Mouse (Mus musculus): ENCODE data around the gene Ldb2. TPM values are rescaled to one million over a fixed set of nuclear protein-coding genes. Genes with fewer than 3 reads are reported as not detected.

Gene Ldb2
- polyA plus RNA-seq, 1 experiment from 2014 or later = 14.4 TPM

- no peaks in the 10 kb centered on the region for H3K36me3 ChIP-seq (ENCODE audit: control insufficient read depth, insufficient read depth, low read length)
- H3K4me2 ChIP-seq (ENCODE audit: low read length) = no peak overlapping the region
- no peak overlapping the region for H3K27ac ChIP-seq (replicated peaks in 1 of 2; ENCODE audit: control insufficient read depth in 1 of 2, insufficient read depth in 1 of 2, low read depth in 2 of 2, low read length in 2 of 2)
- WGBS = 70% methylated on average over 4 of the region's 4 CpGs
- H3K4me1 ChIP-seq (ENCODE audit: control insufficient read depth in 2 of 2, insufficient read depth in 2 of 2, low read length in 2 of 2) = no peaks in the 10 kb centered on the region; a peak in 1 of 4 replicates
- no peaks in the 10 kb centered on the region for H3K27me3 ChIP-seq (ENCODE audit: control insufficient read depth, insufficient read depth, low read length)
- no peak for ATAC-seq (ENCODE audit: insufficient number of reproducible peaks, insufficient read depth, low FRiP score, low read depth)
- no peak overlapping the region for H3K9ac ChIP-seq (ENCODE audit: low read length)
- H3K4me3 ChIP-seq (ENCODE audit: control insufficient read depth in 1 of 2, insufficient read depth in 1 of 2, low read depth in 1 of 2, low read length in 2 of 2) = no peak overlapping the region
- no peaks in the 10 kb centered on the region for H3K9me3 ChIP-seq (ENCODE audit: control insufficient read depth, low read length)
Observed at GRCm38 (mm10) chr5:44714508-44714907, 85.0 kb downstream of the Ldb2 start.

GRCm38 (mm10) chr5:44713181-44713789 is 86.2 kb downstream of the Ldb2 start:
- Histone ChIP-seq H3K27me3 (ENCODE audit: control insufficient read depth, insufficient read depth, low read length) (no peaks in the 10 kb centered on the region), H3K36me3 (ENCODE audit: control insufficient read depth, insufficient read depth, low read length) (no peaks in the 10 kb centered on the region), H3K4me3 (ENCODE audit: control insufficient read depth in 1 of 2, insufficient read depth in 1 of 2, low read depth in 1 of 2, low read length in 2 of 2) (no peak overlapping the region), H3K9me3 (ENCODE audit: control insufficient read depth, low read length) (no peaks in the 10 kb centered on the region), H3K4me1 (ENCODE audit: control insufficient read depth in 2 of 2, insufficient read depth in 2 of 2, low read length in 2 of 2) (no peaks in the 10 kb centered on the region; a peak in 1 of 4 replicates), H3K4me2 (ENCODE audit: low read length) (no peak overlapping the region), H3K9ac (ENCODE audit: low read length) (no peak overlapping the region), H3K27ac (replicated peaks in 1 of 2; ENCODE audit: control insufficient read depth in 1 of 2, insufficient read depth in 1 of 2, low read depth in 2 of 2, low read length in 2 of 2) (no peak overlapping the region)
- WGBS = 59% methylated on average over 5 of the region's 5 CpGs
- ATAC-seq (ENCODE audit: insufficient number of reproducible peaks, insufficient read depth, low FRiP score, low read depth) = no peak

- 52% methylated on average over 5 of the region's 5 CpGs for WGBS
- no peaks in the 10 kb centered on the region for H3K9me3 ChIP-seq (ENCODE audit: control insufficient read depth, low read length)
- H3K4me1 ChIP-seq (ENCODE audit: control insufficient read depth in 2 of 2, insufficient read depth in 2 of 2, low read length in 2 of 2) = peaks cover 0 to 2% of the 10 kb centered on the region in 2 experiments; a peak in 2 of 4 replicates
- H3K27ac ChIP-seq (replicated peaks in 1 of 2; ENCODE audit: control insufficient read depth in 1 of 2, insufficient read depth in 1 of 2, low read depth in 2 of 2, low read length in 2 of 2) = no peak overlapping the region
- H3K36me3 ChIP-seq (ENCODE audit: control insufficient read depth, insufficient read depth, low read length) = no peaks in the 10 kb centered on the region
- no peaks in the 10 kb centered on the region for H3K27me3 ChIP-seq (ENCODE audit: control insufficient read depth, insufficient read depth, low read length)
- H3K9ac ChIP-seq (ENCODE audit: low read length) = no peak overlapping the region
- H3K4me2 ChIP-seq (ENCODE audit: low read length) = no peak overlapping the region
- ATAC-seq (ENCODE audit: insufficient number of reproducible peaks, insufficient read depth, low FRiP score, low read depth) = no peak
- H3K4me3 ChIP-seq (ENCODE audit: control insufficient read depth in 1 of 2, insufficient read depth in 1 of 2, low read depth in 1 of 2, low read length in 2 of 2) = no peak overlapping the region
Observed at GRCm38 (mm10) chr5:44711211-44711610, 88.3 kb downstream of the Ldb2 start.

GRCm38 (mm10) chr5:44710132-44710871 is 89.2 kb downstream of the Ldb2 start:
- no peak overlapping the region for H3K4me3 ChIP-seq (ENCODE audit: control insufficient read depth in 1 of 2, insufficient read depth in 1 of 2, low read depth in 1 of 2, low read length in 2 of 2)
- no peak overlapping the region for H3K9ac ChIP-seq (ENCODE audit: low read length)
- 59% methylated on average over 4 of the region's 4 CpGs for WGBS
- H3K27me3 ChIP-seq (ENCODE audit: control insufficient read depth, insufficient read depth, low read length) = no peaks in the 10 kb centered on the region
- no peaks in the 10 kb centered on the region for H3K36me3 ChIP-seq (ENCODE audit: control insufficient read depth, insufficient read depth, low read length)
- no peak overlapping the region for H3K27ac ChIP-seq (replicated peaks in 1 of 2; ENCODE audit: control insufficient read depth in 1 of 2, insufficient read depth in 1 of 2, low read depth in 2 of 2, low read length in 2 of 2)
- no peaks in the 10 kb centered on the region for H3K9me3 ChIP-seq (ENCODE audit: control insufficient read depth, low read length)
- no peak overlapping the region for H3K4me2 ChIP-seq (ENCODE audit: low read length)
- peaks cover 0 to 2% of the 10 kb centered on the region in 2 experiments; a peak in 2 of 4 replicates for H3K4me1 ChIP-seq (ENCODE audit: control insufficient read depth in 2 of 2, insufficient read depth in 2 of 2, low read length in 2 of 2)
- no peak for ATAC-seq (ENCODE audit: insufficient number of reproducible peaks, insufficient read depth, low FRiP score, low read depth)

- no peaks in the 10 kb centered on the region for H3K36me3 ChIP-seq (ENCODE audit: control insufficient read depth, insufficient read depth, low read length)
Observed at GRCm38 (mm10) chr5:44709276-44709675, 90.2 kb downstream of the Ldb2 start.

GRCm38 (mm10) chr5:44707946-44708345 is 91.5 kb downstream of the Ldb2 start:
- ATAC-seq (ENCODE audit: insufficient number of reproducible peaks, insufficient read depth, low FRiP score, low read depth) = no peak
- no peaks in the 10 kb centered on the region for H3K27me3 ChIP-seq (ENCODE audit: control insufficient read depth, insufficient read depth, low read length)
- whole genome bisulfite sequencing = 74% methylated on average over 3 of the region's 3 CpGs
- no peak overlapping the region for H3K9ac ChIP-seq (ENCODE audit: low read length)
- no peaks in the 10 kb centered on the region for H3K36me3 ChIP-seq (ENCODE audit: control insufficient read depth, insufficient read depth, low read length)
- no peak overlapping the region for H3K4me2 ChIP-seq (ENCODE audit: low read length)
- no peaks in the 10 kb centered on the region for H3K9me3 ChIP-seq (ENCODE audit: control insufficient read depth, low read length)
- peaks cover 0 to 2% of the 10 kb centered on the region in 2 experiments; a peak in 2 of 4 replicates for H3K4me1 ChIP-seq (ENCODE audit: control insufficient read depth in 2 of 2, insufficient read depth in 2 of 2, low read length in 2 of 2)
- no peak overlapping the region for H3K4me3 ChIP-seq (ENCODE audit: control insufficient read depth in 1 of 2, insufficient read depth in 1 of 2, low read depth in 1 of 2, low read length in 2 of 2)
- H3K27ac ChIP-seq (replicated peaks in 1 of 2; ENCODE audit: control insufficient read depth in 1 of 2, insufficient read depth in 1 of 2, low read depth in 2 of 2, low read length in 2 of 2) = peak overlapping the region; percentile 49 to 70; a peak in 3 of 4 replicates

More at GRCm38 (mm10) chr5:44709276-44709675, 90.2 kb downstream of the Ldb2 start:
- no peak overlapping the region for H3K4me3 ChIP-seq (ENCODE audit: control insufficient read depth in 1 of 2, insufficient read depth in 1 of 2, low read depth in 1 of 2, low read length in 2 of 2)
- no peaks in the 10 kb centered on the region for H3K27me3 ChIP-seq (ENCODE audit: control insufficient read depth, insufficient read depth, low read length)
- no peak for ATAC-seq (ENCODE audit: insufficient number of reproducible peaks, insufficient read depth, low FRiP score, low read depth)
- no peak overlapping the region for H3K9ac ChIP-seq (ENCODE audit: low read length)
- H3K27ac ChIP-seq (replicated peaks in 1 of 2; ENCODE audit: control insufficient read depth in 1 of 2, insufficient read depth in 1 of 2, low read depth in 2 of 2, low read length in 2 of 2) = no peak overlapping the region; a peak in 1 of 4 replicates
- 60% methylated on average over 2 of the region's 2 CpGs for WGBS
- H3K9me3 ChIP-seq (ENCODE audit: control insufficient read depth, low read length) = no peaks in the 10 kb centered on the region
- H3K4me1 ChIP-seq (ENCODE audit: control insufficient read depth in 2 of 2, insufficient read depth in 2 of 2, low read length in 2 of 2) = peaks cover 0 to 2% of the 10 kb centered on the region in 2 experiments; a peak in 2 of 4 replicates
- H3K4me2 ChIP-seq (ENCODE audit: low read length) = no peak overlapping the region

- H3K4me3 ChIP-seq (ENCODE audit: control insufficient read depth in 1 of 2, insufficient read depth in 1 of 2, low read depth in 1 of 2, low read length in 2 of 2) = no peak overlapping the region
- no peaks in the 10 kb centered on the region for H3K36me3 ChIP-seq (ENCODE audit: control insufficient read depth, insufficient read depth, low read length)
- no peak overlapping the region for H3K4me2 ChIP-seq (ENCODE audit: low read length)
- no peak overlapping the region for H3K9ac ChIP-seq (ENCODE audit: low read length)
- H3K4me1 ChIP-seq (ENCODE audit: control insufficient read depth in 2 of 2, insufficient read depth in 2 of 2, low read length in 2 of 2) = peaks cover 0 to 2% of the 10 kb centered on the region in 2 experiments; a peak in 2 of 4 replicates
- ATAC-seq (ENCODE audit: insufficient number of reproducible peaks, insufficient read depth, low FRiP score, low read depth) = peak; percentile 64; the same call in 1 of the 2 replicates
- no peaks in the 10 kb centered on the region for H3K27me3 ChIP-seq (ENCODE audit: control insufficient read depth, insufficient read depth, low read length)
- no peaks in the 10 kb centered on the region for H3K9me3 ChIP-seq (ENCODE audit: control insufficient read depth, low read length)
- peak overlapping the region; percentile 49 to 70 for H3K27ac ChIP-seq (replicated peaks in 1 of 2; ENCODE audit: control insufficient read depth in 1 of 2, insufficient read depth in 1 of 2, low read depth in 2 of 2, low read length in 2 of 2)
- WGBS = 38% methylated on average over 6 of the region's 6 CpGs
Observed at GRCm38 (mm10) chr5:44706997-44707698, 92.3 kb downstream of the Ldb2 start.
